Mouse (Mus musculus): ENCODE measurements around the gene Rbms2.

- TF ChIP-seq CTCF (IDR thresholded peaks at IDR 0.05; ENCODE audit: low read depth, low read length): no peak
- no peak for TF ChIP-seq POLR2A (IDR thresholded peaks at IDR 0.05; ENCODE audit: insufficient read depth, low read length)
Observed at GRCm38 (mm10) chr10:128110103-128110761, 69.9 kb downstream of the Rbms2 start.
